Mouse (Mus musculus) embryonic facial prominence, embryonic 10.5 days (tissue): ENCODE measurements at regions not wholly inside any gene's neighbourhood (a gene's known extent, or its start where the extent isn't known, plus 50 kb on each side); places are given as distances from the start of the nearest gene placed in this dataset.
"Not testable (repeated sequence)": the region's sequence is repeated elsewhere in the genome, so short reads cannot be mapped to it uniquely, and the experiment has no call there.

Experiments
- DNase-seq: peaks from one replicate; pipeline ENCODE4 v3.0.0-alpha.2; 2017; ENCODE audit warnings: low spot score
- H3K27ac ChIP-seq: fragments of 300-500 bp; sonication (generic); replicated peaks from 2 replicates; pipeline ENCODE4 v1.5.1; 2016; ENCODE audit warnings: mild to moderate bottlenecking
- H3K27me3 ChIP-seq: fragments of 300-500 bp; sonication (generic); replicated peaks from 2 replicates; pipeline ENCODE4 v1.6.1; 2016; ENCODE audit warnings: low read depth, mild to moderate bottlenecking; ENCODE audit not compliant: poor library complexity, severe bottlenecking
- H3K36me3 ChIP-seq: fragments of 300-500 bp; sonication (generic); replicated peaks from 2 replicates; pipeline ENCODE4 v1.6.1; 2016; ENCODE audit warnings: mild to moderate bottlenecking, moderate library complexity
- H3K4me1 ChIP-seq: fragments of 300-500 bp; sonication (generic); 2 replicates; pipeline ENCODE4 v1.6.1; 2016
- H3K4me3 ChIP-seq: fragments of 300-500 bp; sonication (generic); 2 replicates; pipeline ENCODE4 v1.5.1; 2016; ENCODE audit warnings: mild to moderate bottlenecking, moderate library complexity
- H3K9me3 ChIP-seq: fragments of 300-500 bp; sonication (generic); 2 replicates; pipeline ENCODE4 v1.6.1; 2016; ENCODE audit warnings: mild to moderate bottlenecking
- WGBS: fragments of 180-500 bp; shearing (Covaris S2); methylation state at CpG from one replicate; pipeline ENCODE4 v1.1.7; 2016; 5-methylcytosine and 5-hydroxymethylcytosine counted together

DNA sequence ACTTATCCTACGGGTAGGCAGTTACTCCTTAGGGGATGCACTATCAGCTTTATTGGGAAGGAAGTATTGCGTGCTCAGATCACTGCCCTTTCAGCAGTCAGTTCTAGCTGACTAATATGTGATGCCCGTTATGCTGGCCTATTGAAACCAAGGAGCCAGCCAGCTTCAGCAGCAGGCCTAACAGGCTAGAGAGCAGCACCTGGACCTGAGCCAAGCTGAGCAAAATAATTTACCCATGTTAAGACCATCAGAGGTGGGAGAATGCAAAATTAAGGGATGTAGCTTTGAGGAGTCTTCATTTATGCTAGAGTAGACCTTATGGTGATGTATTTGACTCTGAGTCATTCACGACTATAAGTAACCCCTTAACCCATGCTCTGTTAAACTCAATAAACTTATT, 456.7 kb downstream of the Rfpl4b start:
- no peak for DNase-seq
- H3K27ac ChIP-seq = no peak overlapping the region
- H3K36me3 ChIP-seq = no peaks in the 10 kb centered on the region
- H3K4me1 ChIP-seq = peaks cover 5% of the 10 kb centered on the region; the same call in 1 of the 2 replicates
- H3K9me3 ChIP-seq = no peaks in the 10 kb centered on the region
- H3K27me3 ChIP-seq = no peaks in the 10 kb centered on the region
- 86% methylated on average over 4 of the region's 4 CpGs for WGBS
- no peak overlapping the region for H3K4me3 ChIP-seq

DNA sequence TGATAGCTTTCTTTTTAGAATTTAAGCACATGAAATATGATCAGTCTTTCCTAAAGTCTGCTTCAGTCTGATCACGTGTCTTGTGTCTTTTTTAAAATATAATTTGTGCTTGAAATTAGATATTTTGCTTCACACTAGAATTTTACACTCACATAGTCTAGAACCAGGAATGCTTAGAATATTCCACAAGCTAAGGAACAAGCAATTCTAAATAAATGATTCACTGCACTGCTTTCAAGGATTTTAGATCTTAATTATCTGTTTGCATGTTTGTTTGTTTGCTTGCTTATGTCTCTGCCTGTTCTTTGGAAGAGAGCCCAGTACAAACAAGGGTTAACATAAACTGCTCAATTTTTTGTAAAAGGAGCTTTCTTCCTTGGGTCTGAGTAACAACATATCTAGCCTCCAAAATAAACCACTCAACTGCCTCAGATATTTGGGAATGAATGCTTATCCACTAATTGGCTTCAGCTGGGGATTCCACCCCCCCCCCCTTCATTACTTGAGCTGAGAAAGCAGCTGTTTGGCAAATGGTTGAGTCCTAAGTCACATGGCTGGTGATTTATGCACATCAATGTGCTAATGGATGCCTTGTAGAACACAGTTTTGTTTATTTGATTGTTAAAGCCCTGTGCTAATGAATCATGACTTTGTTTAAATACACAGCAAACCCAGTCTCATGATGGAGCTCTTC, 463.9 kb downstream of the Rfpl4b start:
- H3K4me3 ChIP-seq = no peak overlapping the region
- no peak overlapping the region; the same call in 1 of the 2 replicates for H3K27ac ChIP-seq
- 51% methylated on average over 1 of the region's 1 CpGs for WGBS
- no peaks in the 10 kb centered on the region for H3K27me3 ChIP-seq
- no peaks in the 10 kb centered on the region for H3K36me3 ChIP-seq
- peaks cover 17% of the 10 kb centered on the region for H3K4me1 ChIP-seq
- no peaks in the 10 kb centered on the region for H3K9me3 ChIP-seq
- DNase-seq = peak; percentile 52

DNA sequence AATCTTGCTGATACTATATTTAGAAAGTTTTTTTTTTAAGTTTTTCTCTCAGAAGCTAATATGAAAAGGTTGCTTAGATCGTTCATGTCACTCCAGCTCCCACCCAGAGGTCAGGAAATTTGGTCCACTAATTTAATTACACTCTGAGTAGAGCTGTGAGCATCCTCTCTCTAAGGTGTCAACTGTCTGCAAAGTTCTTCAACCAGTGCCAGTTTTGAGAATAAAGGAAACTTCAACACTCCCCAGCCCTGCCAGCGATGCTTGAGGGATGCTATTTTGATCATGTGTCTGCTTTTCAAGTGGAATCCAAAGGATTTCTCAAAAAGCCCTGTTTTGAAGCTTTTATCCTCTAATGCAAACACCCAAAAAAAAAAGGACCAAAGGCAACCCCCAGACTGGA, 467.6 kb downstream of the Rfpl4b start:
- H3K4me1 ChIP-seq = peaks cover 12% of the 10 kb centered on the region
- H3K27me3 ChIP-seq = no peaks in the 10 kb centered on the region
- WGBS = 49% methylated on average over 2 of the region's 2 CpGs
- no peaks in the 10 kb centered on the region for H3K9me3 ChIP-seq
- no peaks in the 10 kb centered on the region for H3K36me3 ChIP-seq
- no peak overlapping the region for H3K4me3 ChIP-seq
- no peak overlapping the region for H3K27ac ChIP-seq
- no peak for DNase-seq

GRCm38 (mm10) chr10:38353526-38353925, 468.1 kb downstream of the Rfpl4b start:
- H3K36me3 ChIP-seq = no peaks in the 10 kb centered on the region
- WGBS = 85% methylated on average over 5 of the region's 5 CpGs
- H3K9me3 ChIP-seq = no peaks in the 10 kb centered on the region
- peaks cover 12% of the 10 kb centered on the region for H3K4me1 ChIP-seq
- H3K27me3 ChIP-seq = no peaks in the 10 kb centered on the region
- H3K27ac ChIP-seq = no peak overlapping the region
- H3K4me3 ChIP-seq = no peak overlapping the region
- no peak for DNase-seq

GRCm38 (mm10) chr10:38347029-38347428, 474.6 kb downstream of the Rfpl4b start:
- not testable (repeated sequence) for H3K9me3 ChIP-seq, H3K36me3 ChIP-seq, H3K4me3 ChIP-seq, H3K27me3 ChIP-seq, H3K27ac ChIP-seq, H3K4me1 ChIP-seq
- peak; percentile 27 for DNase-seq
- 52% methylated on average over 8 of the region's 8 CpGs for WGBS

DNA sequence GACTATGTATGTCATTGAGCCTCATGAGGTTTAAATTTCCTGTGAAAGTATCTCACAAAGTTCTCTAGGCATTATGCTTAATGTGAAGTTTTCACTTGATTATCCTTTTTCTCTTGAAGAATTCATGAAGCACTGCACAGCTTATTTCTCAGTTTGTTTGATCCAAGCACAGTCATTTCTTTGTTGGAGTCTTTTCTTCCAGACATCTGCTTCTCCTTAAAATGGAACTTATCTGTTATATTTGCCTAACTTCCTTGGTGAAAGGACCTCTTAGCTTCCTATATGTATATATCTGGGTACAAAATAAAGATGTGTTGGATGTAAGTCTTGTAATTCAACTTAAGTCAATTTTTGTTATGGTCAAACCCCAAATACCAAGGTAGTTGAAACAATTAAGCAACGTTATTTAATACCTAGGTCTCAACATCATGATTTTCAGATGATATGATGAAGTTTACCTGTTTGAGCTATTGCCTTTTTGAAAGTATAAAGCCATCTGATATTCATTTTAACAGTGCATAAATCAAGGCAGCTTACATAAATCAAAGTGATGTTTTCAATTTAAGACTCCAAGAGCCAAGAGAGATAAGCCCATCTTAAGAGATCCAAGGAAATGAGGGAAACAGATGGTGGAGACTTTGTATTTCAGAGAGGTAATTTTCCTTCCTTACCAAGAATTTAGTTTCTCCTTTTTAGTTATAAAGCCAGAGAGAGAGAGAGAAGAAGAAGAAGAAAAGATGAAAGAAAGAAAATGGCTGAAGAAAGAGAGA, 481.0 kb downstream of the Rfpl4b start:
- Histone ChIP-seq H3K36me3 (no peaks in the 10 kb centered on the region), H3K9me3 (no peaks in the 10 kb centered on the region), H3K4me3 (no peak overlapping the region), H3K27ac (no peak overlapping the region), H3K27me3 (no peaks in the 10 kb centered on the region), H3K4me1 (no peaks in the 10 kb centered on the region)
- DNase-seq = no peak
- 58% methylated on average over 1 of the region's 1 CpGs for WGBS

- Histone ChIP-seq H3K4me3 (no peak overlapping the region), H3K4me1 (peaks cover 5% of the 10 kb centered on the region; the same call in 1 of the 2 replicates), H3K9me3 (no peaks in the 10 kb centered on the region), H3K27ac (no peak overlapping the region), H3K36me3 (no peaks in the 10 kb centered on the region), H3K27me3 (no peaks in the 10 kb centered on the region)
- no peak for DNase-seq
- WGBS = 59% methylated on average over 5 of the region's 5 CpGs
These were observed 512.7 kb downstream of the Rfpl4b start for GRCm38 (mm10) chr10:38308716-38309392.

DNA sequence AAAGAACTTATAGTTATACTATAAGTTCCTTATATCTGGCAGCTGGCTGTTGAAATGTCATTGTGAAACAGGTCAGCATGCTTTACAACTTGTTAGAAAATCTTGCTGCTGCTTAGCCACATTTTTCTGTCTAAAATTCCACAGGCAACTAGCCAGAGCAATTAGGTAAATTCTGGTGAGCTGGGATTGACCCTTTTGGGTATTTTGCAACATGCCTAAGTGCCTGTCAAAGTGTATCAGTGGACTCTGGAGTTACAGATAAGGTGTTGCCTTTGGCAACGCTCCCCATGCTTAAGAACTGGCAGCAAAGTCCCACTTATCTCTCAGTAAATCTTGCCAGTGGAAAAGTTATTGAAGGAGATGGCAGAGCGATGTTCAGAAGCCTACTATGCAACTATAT, 525.9 kb downstream of the Rfpl4b start:
- Histone ChIP-seq H3K27ac (no peak overlapping the region), H3K4me3 (no peak overlapping the region), H3K27me3 (no peaks in the 10 kb centered on the region), H3K4me1 (no peaks in the 10 kb centered on the region; the same call in 1 of the 2 replicates), H3K36me3 (no peaks in the 10 kb centered on the region), H3K9me3 (no peaks in the 10 kb centered on the region)
- 77% methylated on average over 2 of the region's 2 CpGs for WGBS
- no peak for DNase-seq

DNA sequence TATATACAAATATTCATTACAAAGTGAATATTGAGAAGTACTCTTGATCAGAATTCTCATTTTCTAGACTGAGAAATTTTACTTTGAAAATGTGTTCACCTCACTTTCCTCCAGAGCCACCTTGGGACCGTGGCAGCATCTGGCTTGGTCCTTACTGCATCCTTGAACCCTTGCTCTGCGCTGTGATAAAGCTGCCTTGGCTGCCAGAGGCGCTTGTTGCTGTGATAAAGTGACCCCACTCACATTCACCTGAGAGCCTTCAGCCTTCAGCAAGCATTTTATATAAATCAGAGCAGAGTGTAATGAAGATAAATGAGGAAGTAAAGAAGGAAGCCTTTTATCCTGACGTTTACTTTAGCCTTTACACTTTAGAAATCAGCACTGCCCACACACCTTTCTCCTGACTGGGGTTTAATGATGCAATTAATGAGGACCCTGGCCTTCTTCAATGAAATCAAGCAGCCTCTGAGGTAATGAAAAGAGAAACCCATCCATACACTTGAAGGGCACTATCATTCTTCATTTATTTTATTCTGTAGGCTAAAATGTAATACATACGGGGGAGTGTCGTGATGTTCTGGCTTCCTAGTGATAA, 532.8 kb downstream of the Rfpl4b start:
- no peaks in the 10 kb centered on the region for H3K4me1 ChIP-seq
- H3K27me3 ChIP-seq = no peaks in the 10 kb centered on the region
- H3K9me3 ChIP-seq = peaks cover 7% of the 10 kb centered on the region; the same call in 1 of the 2 replicates
- no peaks in the 10 kb centered on the region for H3K36me3 ChIP-seq
- H3K4me3 ChIP-seq = no peak overlapping the region
- DNase-seq = no peak
- WGBS = 81% methylated on average over 6 of the region's 6 CpGs
- no peak overlapping the region for H3K27ac ChIP-seq

DNA sequence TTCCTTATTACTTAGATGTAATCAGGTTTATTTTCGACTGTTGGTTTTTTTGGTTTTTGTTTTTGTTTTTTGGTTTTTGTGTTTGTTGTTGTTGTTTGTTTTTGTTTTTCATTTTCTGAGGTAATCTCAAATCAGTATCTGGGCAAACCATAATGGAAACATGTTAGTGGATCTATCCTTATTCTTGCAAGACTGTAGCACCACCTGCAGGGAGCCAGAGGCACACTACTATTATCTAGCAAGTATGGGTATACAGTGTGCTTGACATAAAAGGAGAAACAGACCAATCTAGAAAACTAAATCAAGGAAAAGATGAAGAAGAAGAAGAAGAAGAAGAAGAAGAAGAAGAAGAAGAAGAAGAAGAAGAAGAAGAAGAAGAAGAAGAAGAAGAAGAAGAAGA, 552.4 kb downstream of the Rfpl4b start:
- Histone ChIP-seq H3K4me1 (no peaks in the 10 kb centered on the region), H3K27ac (no peak overlapping the region), H3K36me3 (no peaks in the 10 kb centered on the region), H3K27me3 (no peaks in the 10 kb centered on the region), H3K9me3 (no peaks in the 10 kb centered on the region), H3K4me3 (no peak overlapping the region)
- WGBS = 84% methylated on average over 1 of the region's 1 CpGs
- DNase-seq = no peak

- DNase-seq = no peak
- 70% methylated on average over 3 of the region's 3 CpGs for WGBS
These were observed 556.0 kb downstream of the Rfpl4b start for GRCm38 (mm10) chr10:38265564-38265963.

GRCm38 (mm10) chr10:38246821-38247220, 574.8 kb downstream of the Rfpl4b start:
- no peaks in the 10 kb centered on the region for H3K4me1 ChIP-seq
- no peak overlapping the region for H3K4me3 ChIP-seq
- H3K36me3 ChIP-seq = no peaks in the 10 kb centered on the region
- DNase-seq = no peak
- H3K27ac ChIP-seq = no peak overlapping the region
- no peaks in the 10 kb centered on the region for H3K27me3 ChIP-seq
- 82% methylated on average over 1 of the region's 1 CpGs for WGBS
- H3K9me3 ChIP-seq = no peaks in the 10 kb centered on the region

More at GRCm38 (mm10) chr10:38265564-38265963, 556.0 kb downstream of the Rfpl4b start:
- H3K9me3 ChIP-seq = no peaks in the 10 kb centered on the region
- no peak overlapping the region for H3K27ac ChIP-seq
- H3K4me3 ChIP-seq = no peak overlapping the region
- H3K4me1 ChIP-seq = no peaks in the 10 kb centered on the region
- no peaks in the 10 kb centered on the region for H3K36me3 ChIP-seq
- no peaks in the 10 kb centered on the region for H3K27me3 ChIP-seq
